Mouse (Mus musculus): ENCODE measurements around the gene Fam13c. TPM values are rescaled to one million over a fixed set of nuclear protein-coding genes. Genes with fewer than 3 reads are reported as not detected.
"Not testable (repeated sequence)": the region's sequence is repeated elsewhere in the genome, so short reads cannot be mapped to it uniquely, and the experiment has no call there.

Fam13c gene
- polyA plus RNA-seq, 1 experiment = 15.9 TPM

DNA sequence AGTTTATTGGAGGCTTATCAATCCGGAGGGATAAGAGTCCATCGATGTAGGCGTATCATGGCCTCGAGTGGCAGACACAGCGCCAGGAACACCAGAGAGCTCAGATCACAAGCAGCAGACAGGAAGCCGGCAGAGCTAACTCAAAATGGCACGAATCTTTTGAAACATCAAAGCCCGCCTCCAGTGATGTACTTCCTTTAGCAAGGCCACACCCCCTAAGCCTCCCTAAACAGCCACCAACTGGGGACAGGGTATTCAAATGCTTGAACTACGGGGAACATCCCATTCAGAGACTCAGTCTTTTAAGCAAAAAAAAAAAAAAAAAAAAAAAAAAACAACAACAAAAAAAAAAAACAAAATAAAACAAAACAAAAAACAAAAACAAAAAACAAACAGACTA is 10.9 kb upstream of the Fam13c start:
- H3K27ac ChIP-seq (ENCODE audit: insufficient read depth, low read length) = no peak overlapping the region
- peaks cover 4% of the 10 kb centered on the region for H3K4me1 ChIP-seq (ENCODE audit: control insufficient read depth, insufficient read depth, low read length)
- TF ChIP-seq CTCF (IDR thresholded peaks at IDR 0.05; ENCODE audit: borderline replicate concordance, insufficient read depth, low read length) (no peak), POLR2A (IDR thresholded peaks at IDR 0.05; ENCODE audit: low read depth, low read length) (no peak)
- H3K4me3 ChIP-seq (ENCODE audit: insufficient read depth, low read length) = no peak overlapping the region

- H3K4me3 ChIP-seq (ENCODE audit: insufficient read depth, low read length) = no peak overlapping the region
- TF ChIP-seq POLR2A (IDR thresholded peaks at IDR 0.05; ENCODE audit: low read depth, low read length) (no peak), CTCF (IDR thresholded peaks at IDR 0.05; ENCODE audit: borderline replicate concordance, insufficient read depth, low read length) (no peak)
- peaks cover 4% of the 10 kb centered on the region for H3K4me1 ChIP-seq (ENCODE audit: control insufficient read depth, insufficient read depth, low read length)
- H3K27ac ChIP-seq (ENCODE audit: insufficient read depth, low read length) = no peak overlapping the region
These were observed 6.9 kb upstream of the Fam13c start for GRCm38 (mm10) chr10:70433334-70433733.

DNA sequence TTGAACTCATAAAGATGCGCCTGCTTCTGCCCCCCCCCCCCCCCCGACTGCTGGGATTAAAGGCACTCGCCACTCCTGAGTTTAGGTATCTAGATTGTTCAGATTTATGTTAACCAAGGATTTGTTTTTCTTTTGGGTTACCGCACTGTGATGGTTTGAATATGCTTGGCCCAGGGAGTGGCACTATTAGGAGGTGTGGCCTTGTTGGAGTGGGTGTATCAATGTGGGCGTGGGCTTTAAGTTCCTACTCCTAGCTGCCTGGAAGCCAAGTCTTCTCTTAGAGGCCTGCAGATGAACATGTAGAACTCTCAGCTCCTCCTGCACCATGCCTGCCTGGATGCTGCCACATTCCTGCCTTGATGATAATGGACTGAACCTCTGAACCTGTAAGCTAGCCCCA is 6.5 kb upstream of the Fam13c start:
- H3K4me3 ChIP-seq (ENCODE audit: insufficient read depth, low read length); H3K27ac ChIP-seq (ENCODE audit: insufficient read depth, low read length); H3K4me1 ChIP-seq (ENCODE audit: control insufficient read depth, insufficient read depth, low read length): not testable (repeated sequence)

- H3K4me1 ChIP-seq (ENCODE audit: control insufficient read depth, insufficient read depth, low read length) = no peaks in the 10 kb centered on the region
- no peak overlapping the region for H3K4me3 ChIP-seq (ENCODE audit: insufficient read depth, low read length)
- no peak overlapping the region for H3K27ac ChIP-seq (ENCODE audit: insufficient read depth, low read length)
- TF ChIP-seq CTCF (IDR thresholded peaks at IDR 0.05; ENCODE audit: borderline replicate concordance, insufficient read depth, low read length) (no peak), POLR2A (IDR thresholded peaks at IDR 0.05; ENCODE audit: low read depth, low read length) (no peak)
These were observed 3.6 kb upstream of the Fam13c start for GRCm38 (mm10) chr10:70436656-70437055.

- Histone ChIP-seq H3K4me1 (ENCODE audit: control insufficient read depth, insufficient read depth, low read length) (no peaks in the 10 kb centered on the region), H3K27ac (ENCODE audit: insufficient read depth, low read length) (no peak overlapping the region), H3K4me3 (ENCODE audit: insufficient read depth, low read length) (no peak overlapping the region)
- TF ChIP-seq POLR2A (IDR thresholded peaks at IDR 0.05; ENCODE audit: low read depth, low read length) (no peak), CTCF (IDR thresholded peaks at IDR 0.05; ENCODE audit: borderline replicate concordance, insufficient read depth, low read length) (no peak)
These were observed 3.0 kb upstream of the Fam13c start for GRCm38 (mm10) chr10:70437289-70437688.

GRCm38 (mm10) chr10:70440639-70441461 is 569 bp downstream of the Fam13c start:
- TF ChIP-seq POLR2A (IDR thresholded peaks at IDR 0.05; ENCODE audit: low read depth, low read length) = peak; percentile 48; the same call in 1 of the 2 replicates
- TF ChIP-seq CTCF (IDR thresholded peaks at IDR 0.05; ENCODE audit: borderline replicate concordance, insufficient read depth, low read length) = no peak
- Histone ChIP-seq H3K4me1 (ENCODE audit: control insufficient read depth, insufficient read depth, low read length) (no peaks in the 10 kb centered on the region), H3K27ac (ENCODE audit: insufficient read depth, low read length) (peak overlapping the region; percentile 84), H3K4me3 (ENCODE audit: insufficient read depth, low read length) (peak overlapping the region; percentile 65)

DNA sequence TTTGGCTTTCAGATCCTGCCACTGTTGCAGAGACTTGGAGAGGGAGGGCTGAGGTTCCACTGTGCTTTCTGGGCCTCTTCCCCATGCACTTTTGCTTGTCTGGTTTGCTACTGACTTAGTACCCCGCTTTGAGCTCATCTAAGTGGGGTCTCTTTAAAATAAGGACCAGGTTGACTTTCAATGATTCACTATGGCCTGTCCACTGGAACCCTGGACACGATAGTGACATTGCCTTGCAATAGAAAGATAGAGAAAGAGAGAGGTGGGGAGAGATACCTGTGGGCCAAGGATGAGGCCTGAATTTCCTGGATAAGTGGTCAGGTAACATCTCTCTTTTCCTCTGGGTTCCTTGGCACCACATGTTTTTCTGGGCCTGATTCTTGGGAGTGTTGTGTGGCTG is 1.9 kb downstream of the Fam13c start:
- Histone ChIP-seq H3K27ac (ENCODE audit: insufficient read depth, low read length) (no peak overlapping the region), H3K4me1 (ENCODE audit: control insufficient read depth, insufficient read depth, low read length) (no peaks in the 10 kb centered on the region), H3K4me3 (ENCODE audit: insufficient read depth, low read length) (no peak overlapping the region)
- no peak for TF ChIP-seq POLR2A (IDR thresholded peaks at IDR 0.05; ENCODE audit: low read depth, low read length)
- TF ChIP-seq CTCF (IDR thresholded peaks at IDR 0.05; ENCODE audit: borderline replicate concordance, insufficient read depth, low read length) = no peak

GRCm38 (mm10) chr10:70442623-70443022 is 2.3 kb downstream of the Fam13c start:
- H3K27ac ChIP-seq (ENCODE audit: insufficient read depth, low read length) = no peak overlapping the region
- TF ChIP-seq CTCF (IDR thresholded peaks at IDR 0.05; ENCODE audit: borderline replicate concordance, insufficient read depth, low read length) (no peak), POLR2A (IDR thresholded peaks at IDR 0.05; ENCODE audit: low read depth, low read length) (no peak)
- no peaks in the 10 kb centered on the region for H3K4me1 ChIP-seq (ENCODE audit: control insufficient read depth, insufficient read depth, low read length)
- no peak overlapping the region for H3K4me3 ChIP-seq (ENCODE audit: insufficient read depth, low read length)

DNA sequence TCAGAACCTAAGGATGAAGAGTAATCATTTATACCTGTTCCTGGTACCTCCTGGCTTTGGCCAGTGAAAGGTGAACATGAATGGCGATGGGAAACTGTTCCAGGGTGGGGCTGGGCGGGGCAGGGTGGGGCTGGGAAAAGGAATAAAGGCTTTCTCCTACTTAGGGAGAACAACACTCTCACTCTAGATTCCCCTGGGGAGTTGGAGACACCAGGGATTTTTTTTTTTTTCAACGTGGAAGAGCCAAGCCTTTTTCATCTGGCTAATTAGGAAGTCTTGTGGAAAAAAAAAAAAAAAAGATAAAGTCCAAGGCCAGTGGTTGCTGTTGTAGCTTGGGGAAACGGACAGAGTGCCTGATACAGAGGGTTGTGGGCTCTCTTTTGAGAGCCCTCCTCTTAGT is 7.5 kb downstream of the Fam13c start:
- H3K4me1 ChIP-seq (ENCODE audit: control insufficient read depth, insufficient read depth, low read length) = no peaks in the 10 kb centered on the region
- TF ChIP-seq POLR2A (IDR thresholded peaks at IDR 0.05; ENCODE audit: low read depth, low read length) = no peak
- no peak for TF ChIP-seq CTCF (IDR thresholded peaks at IDR 0.05; ENCODE audit: borderline replicate concordance, insufficient read depth, low read length)
- no peak overlapping the region for H3K27ac ChIP-seq (ENCODE audit: insufficient read depth, low read length)
- H3K4me3 ChIP-seq (ENCODE audit: insufficient read depth, low read length) = no peak overlapping the region

- no peaks in the 10 kb centered on the region for H3K4me1 ChIP-seq (ENCODE audit: control insufficient read depth, insufficient read depth, low read length)
- no peak overlapping the region for H3K4me3 ChIP-seq (ENCODE audit: insufficient read depth, low read length)
- H3K27ac ChIP-seq (ENCODE audit: insufficient read depth, low read length) = no peak overlapping the region
- TF ChIP-seq CTCF (IDR thresholded peaks at IDR 0.05; ENCODE audit: borderline replicate concordance, insufficient read depth, low read length) (no peak), POLR2A (IDR thresholded peaks at IDR 0.05; ENCODE audit: low read depth, low read length) (no peak)
These were observed 8.9 kb downstream of the Fam13c start for GRCm38 (mm10) chr10:70449206-70449605.

Data from embryonic fibroblast, embryonic 13.5 days (primary cell).